Mouse (Mus musculus) bone marrow macrophage, adult 2 months (primary cell): ENCODE measurements around the gene Lrsam1.

Source experiments
- CTCF ChIP-seq: IDR thresholded peaks from 2 replicates; pipeline ENCODE4 v1.5.1; 2012; ENCODE audit warnings: low read depth, mild to moderate bottlenecking, low read length, moderate library complexity
- POLR2A ChIP-seq: IDR thresholded peaks from 2 replicates; pipeline ENCODE4 v1.6.1; 2012; ENCODE audit warnings: mild to moderate bottlenecking, low read depth, low read length, borderline replicate concordance

DNA sequence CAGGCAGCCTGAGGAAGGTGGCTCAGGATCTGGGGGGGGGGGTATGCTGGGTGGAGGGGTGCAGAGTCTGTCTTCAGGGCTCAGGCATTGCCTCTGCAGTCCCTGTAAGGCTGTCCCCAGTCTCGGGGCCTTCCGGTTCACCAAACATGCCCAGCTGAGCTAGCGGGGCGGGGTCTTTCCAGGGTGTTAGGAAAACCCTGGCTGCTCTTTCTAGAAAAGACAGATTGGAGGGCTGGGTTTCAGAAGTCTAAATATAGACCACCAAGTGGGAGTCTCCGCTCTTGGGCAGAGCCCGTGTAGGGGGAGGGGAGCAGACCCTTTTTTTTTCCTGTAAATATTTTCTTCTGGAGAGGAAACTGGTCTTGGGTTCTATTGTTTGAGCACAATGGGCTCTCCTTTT is 53.1 kb downstream of the Lrsam1 start:
- no peak for TF ChIP-seq CTCF
- TF ChIP-seq POLR2A: no peak
